Mouse (Mus musculus) forelimb bud, embryonic 11.5 days (tissue): ENCODE data around the gene Pih1d2.
"Not testable (repeated sequence)": the region's sequence is repeated elsewhere in the genome, so short reads cannot be mapped to it uniquely, and the experiment has no call there.

Source experiments
- DNase-seq: peaks from one replicate; pipeline ENCODE4 v3.0.0-alpha.2; 2012; ENCODE audit warnings: low read depth, low spot score

Gene Pih1d2

GRCm38 (mm10) chr9:50617794-50618330 is 741 bp downstream of the Pih1d2 start:
- DNase-seq = no peak

GRCm38 (mm10) chr9:50630903-50631302 is 13.8 kb downstream of the Pih1d2 start:
- DNase-seq = not testable (repeated sequence)

GRCm38 (mm10) chr9:50632016-50632688 is 15.0 kb downstream of the Pih1d2 start:
- no peak for DNase-seq

- peak; percentile 9 for DNase-seq
These were observed 15.9 kb downstream of the Pih1d2 start for GRCm38 (mm10) chr9:50633059-50633458.

- no peak for DNase-seq
These were observed 17.1 kb downstream of the Pih1d2 start for GRCm38 (mm10) chr9:50634270-50634669.

GRCm38 (mm10) chr9:50646826-50647370 is 29.8 kb downstream of the Pih1d2 start:
- DNase-seq = no peak

- no peak for DNase-seq
These were observed 33.4 kb downstream of the Pih1d2 start for GRCm38 (mm10) chr9:50650503-50650902.

GRCm38 (mm10) chr9:50658391-50658790 is 41.3 kb downstream of the Pih1d2 start:
- DNase-seq = no peak

- no peak for DNase-seq
These were observed 41.8 kb downstream of the Pih1d2 start for GRCm38 (mm10) chr9:50658941-50659388.

GRCm38 (mm10) chr9:50659392-50660217 is 42.5 kb downstream of the Pih1d2 start, which contains the start of gene Dlat:
Dlat (minus strand) TSS chr9:50659780.
- peak; percentile 93 for DNase-seq

- DNase-seq = no peak
These were observed 43.3 kb downstream of the Pih1d2 start for GRCm38 (mm10) chr9:50660431-50660830.

- no peak for DNase-seq
These were observed 47.7 kb downstream of the Pih1d2 start for GRCm38 (mm10) chr9:50664826-50665225.

GRCm38 (mm10) chr9:50666442-50666841 is 49.3 kb downstream of the Pih1d2 start:
- DNase-seq = no peak

- no peak for DNase-seq
These were observed 50.7 kb downstream of the Pih1d2 start for GRCm38 (mm10) chr9:50667579-50668498.

- peak; percentile 43 for DNase-seq
These were observed 53.6 kb downstream of the Pih1d2 start for GRCm38 (mm10) chr9:50670690-50671089.
